Comparison of ENCODE assay signal across 19 mouse cellular contexts in the genomic region with DNA sequence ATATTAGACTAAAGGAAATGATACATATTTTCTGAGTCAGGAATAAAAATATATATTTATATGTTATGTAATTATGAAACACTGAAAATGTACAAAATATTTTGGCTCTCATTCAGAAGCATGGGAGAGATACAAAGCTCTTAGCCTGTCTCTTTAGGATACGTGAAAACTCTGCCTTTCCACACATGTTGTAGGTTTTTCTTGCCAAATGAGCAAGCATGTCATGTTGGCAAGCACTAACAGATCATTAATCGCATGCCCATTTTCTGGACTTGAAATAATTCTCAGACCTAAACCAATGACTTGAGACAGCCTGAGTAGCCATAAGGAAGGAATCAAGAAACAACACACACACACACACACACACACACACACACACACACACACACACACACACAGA.
"Had no signal": no experiment of that assay in that cellular context is flagged by ENCODE, and none has a peak within 500 bp of the region (broad histone marks: within the 10 kb centered on the region; RNA-seq: fewer than 3 reads in every experiment).

No protein-coding gene starts in this region.

- H3K4me3 ChIP-seq: lung, embryonic 15.5 days; midbrain, embryonic 10.5 days; midbrain, embryonic 12.5 days; myocyte; neural tube, embryonic 13.5 days; neural tube, embryonic 15.5 days had no signal

- DNase-seq: lung, adult 18-20 months; lung, postnatal 10 days; lung, postnatal 36 days; midbrain, embryonic 14.5 days; retina, postnatal 1 day; right cerebral cortex, adult 18-20 months; right cerebral cortex, postnatal 25 days; right cerebral cortex, postnatal 4 days; spleen, adult 18-20 months; thymus, adult 18-20 months; thymus, postnatal 14 days; thymus, postnatal 36 days had no signal

- H3K27me3 ChIP-seq: lung, embryonic 15.5 days; midbrain, embryonic 12.5 days; neural tube, embryonic 13.5 days; neural tube, embryonic 15.5 days had no signal

- H3K36me3 ChIP-seq: lung, embryonic 15.5 days; midbrain, embryonic 10.5 days; midbrain, embryonic 12.5 days; neural tube, embryonic 13.5 days; neural tube, embryonic 15.5 days had no signal

- ATAC-seq: midbrain, embryonic 16.5 days had no signal

- H3K4me2 ChIP-seq: lung, embryonic 15.5 days; midbrain, embryonic 12.5 days; neural tube, embryonic 13.5 days; neural tube, embryonic 15.5 days had no signal

- H3K27ac ChIP-seq: lung, embryonic 15.5 days; midbrain, embryonic 10.5 days; midbrain, embryonic 12.5 days; neural tube, embryonic 13.5 days; neural tube, embryonic 15.5 days had no signal

- H3K4me1 ChIP-seq: lung, embryonic 15.5 days; midbrain, embryonic 10.5 days; midbrain, embryonic 12.5 days; neural tube, embryonic 13.5 days; neural tube, embryonic 15.5 days had no signal

- H3K9ac ChIP-seq: lung, embryonic 15.5 days; midbrain, embryonic 12.5 days; neural tube, embryonic 13.5 days; neural tube, embryonic 15.5 days had no signal

- H3K9me3 ChIP-seq: lung, embryonic 15.5 days; midbrain, embryonic 10.5 days; midbrain, embryonic 12.5 days; neural tube, embryonic 13.5 days; neural tube, embryonic 15.5 days had no signal
